Mouse (Mus musculus): ENCODE data around the gene Cdh12. TPM values are rescaled to one million over a fixed set of nuclear protein-coding genes. Genes with fewer than 3 reads are reported as not detected.

Cdh12 gene
- 5.7 and 8.0 TPM in 2 replicates for polyA plus RNA-seq (2015; fragmentation: Nextera tagmentation; extraction: Ambion mirVana)

DNA sequence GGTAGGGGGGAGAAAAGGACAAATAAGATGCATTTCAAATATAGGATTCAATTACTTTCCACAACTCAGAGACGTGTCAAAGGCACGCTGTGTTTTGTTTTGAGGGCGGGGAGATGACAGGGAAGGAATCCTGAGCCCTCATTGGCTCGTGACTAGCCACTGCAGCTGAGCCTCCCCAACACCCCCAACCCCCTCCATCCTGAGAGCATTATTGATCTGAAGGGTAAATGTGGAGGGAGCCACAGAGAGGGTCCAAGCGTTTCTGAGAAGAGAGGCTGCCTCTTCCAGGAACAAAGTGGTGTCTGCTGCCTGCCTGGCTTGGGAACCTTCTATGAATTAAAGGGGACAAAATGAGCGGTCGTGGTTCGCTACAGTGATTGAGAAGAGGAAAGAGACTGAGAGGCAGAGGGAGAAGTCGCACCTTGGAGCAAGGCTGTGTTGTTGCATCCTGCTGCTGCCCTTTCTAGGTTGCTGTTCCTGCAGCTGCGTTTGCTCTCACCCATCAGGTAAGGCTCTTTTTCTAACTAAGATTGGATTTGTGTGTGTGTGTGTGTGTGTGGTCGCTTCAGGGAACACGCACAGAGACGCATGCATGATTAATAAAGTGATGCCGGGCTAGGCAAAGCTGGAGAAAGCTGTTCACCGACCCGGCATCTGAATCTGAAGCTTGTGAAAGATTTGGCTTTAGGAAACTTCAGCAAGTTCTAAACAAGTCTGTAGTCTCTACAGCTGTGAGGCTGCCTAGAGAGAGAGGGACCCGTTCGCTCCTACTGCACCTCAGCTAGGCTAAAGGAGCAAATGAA, at the start of gene Cdh12:
Gene Cdh12, plus strand, starts transcription at position 405 of the 803 bp plus-strand sequence.
- peak within 1 kb of the TSS; percentile 88 for H3K4me2 ChIP-seq (ENCODE audit: low read length)
- no peaks in the 10 kb centered on the region for H3K27me3 ChIP-seq (replicated peaks; ENCODE audit: control insufficient read depth, insufficient read depth, low read length)
- peaks cover 3% of the 10 kb centered on the region; the same call in 1 of the 2 replicates for H3K4me1 ChIP-seq (replicated peaks; ENCODE audit: control insufficient read depth, insufficient read depth, low read length)
- peak within 1 kb of the TSS; percentile 51 for H3K4me3 ChIP-seq (replicated peaks; ENCODE audit: low read length)
- WGBS, result 2% methylated on average over 18 of the region's 18 CpGs
- no peaks in the 10 kb centered on the region for H3K9me3 ChIP-seq (ENCODE audit: control insufficient read depth, low read length)
- H3K36me3 ChIP-seq (ENCODE audit: control insufficient read depth, insufficient read depth), result no peaks in the 10 kb centered on the region
- ATAC-seq, result peak; percentile 92
- H3K27ac ChIP-seq (ENCODE audit: low read length), result no peak within 1 kb of the TSS
- peak within 1 kb of the TSS; percentile 58 for H3K9ac ChIP-seq (replicated peaks; ENCODE audit: low read depth, low read length)

GRCm38 (mm10) chr15:20403596-20403995, 45.5 kb upstream of the Cdh12 start:
- Histone ChIP-seq H3K27me3 (replicated peaks; ENCODE audit: control insufficient read depth, insufficient read depth, low read length) (no peaks in the 10 kb centered on the region), H3K9me3 (ENCODE audit: control insufficient read depth, low read length) (no peaks in the 10 kb centered on the region), H3K27ac (ENCODE audit: low read length) (no peak overlapping the region), H3K4me2 (ENCODE audit: low read length) (no peak overlapping the region), H3K4me3 (replicated peaks; ENCODE audit: low read length) (no peak overlapping the region), H3K36me3 (ENCODE audit: control insufficient read depth, insufficient read depth) (no peaks in the 10 kb centered on the region), H3K9ac (replicated peaks; ENCODE audit: low read depth, low read length) (no peak overlapping the region), H3K4me1 (replicated peaks; ENCODE audit: control insufficient read depth, insufficient read depth, low read length) (no peaks in the 10 kb centered on the region)
- ATAC-seq, result no peak
- WGBS, result 52% methylated on average over 3 of the region's 3 CpGs

DNA sequence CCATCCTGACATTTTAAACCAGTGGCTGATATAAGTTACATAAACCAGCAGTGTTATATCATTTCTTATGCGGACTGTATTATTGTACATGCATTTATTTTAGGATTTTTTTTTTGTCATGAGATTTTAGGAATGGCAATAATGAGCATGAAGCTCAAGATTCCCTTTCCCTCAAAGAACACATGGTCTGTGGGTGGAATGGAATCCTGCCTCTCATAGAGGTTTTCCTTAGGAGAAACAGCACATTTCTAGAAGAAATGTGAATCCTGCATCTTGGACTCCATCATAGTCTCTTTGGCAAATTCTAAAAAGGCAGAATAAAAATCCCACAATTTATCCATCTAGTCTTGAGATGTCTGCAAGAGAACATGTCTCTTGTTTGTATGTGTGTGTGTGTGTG, 35.7 kb upstream of the Cdh12 start:
- Histone ChIP-seq H3K36me3 (ENCODE audit: control insufficient read depth, insufficient read depth) (no peaks in the 10 kb centered on the region), H3K9ac (replicated peaks; ENCODE audit: low read depth, low read length) (no peak overlapping the region), H3K27ac (ENCODE audit: low read length) (no peak overlapping the region), H3K27me3 (replicated peaks; ENCODE audit: control insufficient read depth, insufficient read depth, low read length) (no peaks in the 10 kb centered on the region), H3K4me1 (replicated peaks; ENCODE audit: control insufficient read depth, insufficient read depth, low read length) (no peaks in the 10 kb centered on the region), H3K9me3 (ENCODE audit: control insufficient read depth, low read length) (no peaks in the 10 kb centered on the region), H3K4me2 (ENCODE audit: low read length) (no peak overlapping the region), H3K4me3 (replicated peaks; ENCODE audit: low read length) (no peak overlapping the region)
- ATAC-seq, result no peak
- WGBS, result 100% methylated on average over 1 of the region's 1 CpGs

DNA sequence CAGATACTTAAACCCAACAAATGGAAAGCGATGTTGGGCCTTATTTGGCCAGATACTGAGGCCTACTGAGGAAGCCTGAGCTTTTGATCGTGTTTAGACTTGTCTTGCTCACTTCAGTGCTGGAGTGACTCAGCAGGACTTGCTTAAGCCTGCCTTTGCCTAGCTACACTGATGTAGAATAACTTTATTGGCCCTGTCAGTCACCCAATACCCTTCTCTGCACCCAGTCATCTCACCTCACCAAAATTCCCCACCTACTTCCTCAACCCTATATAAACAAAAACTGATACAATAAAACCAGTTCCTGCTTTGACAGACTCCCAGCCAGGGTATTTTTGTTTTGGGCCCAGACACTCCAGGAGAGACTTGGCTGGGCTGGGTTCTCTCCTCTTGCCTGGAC, 12.7 kb upstream of the Cdh12 start:
- H3K4me1 ChIP-seq (replicated peaks; ENCODE audit: control insufficient read depth, insufficient read depth, low read length), result no peaks in the 10 kb centered on the region
- H3K27me3 ChIP-seq (replicated peaks; ENCODE audit: control insufficient read depth, insufficient read depth, low read length), result no peaks in the 10 kb centered on the region
- H3K36me3 ChIP-seq (ENCODE audit: control insufficient read depth, insufficient read depth), result no peaks in the 10 kb centered on the region
- no peak overlapping the region for H3K4me2 ChIP-seq (ENCODE audit: low read length)
- no peak overlapping the region for H3K4me3 ChIP-seq (replicated peaks; ENCODE audit: low read length)
- no peak overlapping the region for H3K9ac ChIP-seq (replicated peaks; ENCODE audit: low read depth, low read length)
- no peak overlapping the region for H3K27ac ChIP-seq (ENCODE audit: low read length)
- ATAC-seq, result no peak
- WGBS, result 54% methylated on average over 2 of the region's 2 CpGs
- no peaks in the 10 kb centered on the region for H3K9me3 ChIP-seq (ENCODE audit: control insufficient read depth, low read length)

DNA sequence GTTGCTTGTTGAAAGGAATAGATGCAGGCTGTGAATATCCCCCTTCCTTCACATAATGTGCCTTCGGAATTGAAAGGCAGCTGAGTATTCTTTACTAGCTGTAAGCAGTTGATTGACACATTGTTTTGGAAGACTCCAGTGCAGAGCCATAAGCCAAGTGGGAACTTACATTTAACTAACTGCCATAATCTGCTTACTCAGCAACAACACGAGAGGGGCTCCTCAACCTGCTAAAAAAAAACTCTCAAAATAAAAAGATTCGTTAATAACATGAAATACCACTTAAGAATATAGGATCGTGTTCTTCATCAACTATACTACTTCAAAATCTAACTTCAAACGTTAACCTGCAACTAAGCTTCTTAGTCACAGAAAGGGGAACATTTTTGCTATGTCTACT, 1.5 kb downstream of the Cdh12 start:
- WGBS, result 28% methylated on average over 5 of the region's 5 CpGs
- Histone ChIP-seq H3K9ac (replicated peaks; ENCODE audit: low read depth, low read length) (no peak overlapping the region), H3K9me3 (ENCODE audit: control insufficient read depth, low read length) (no peaks in the 10 kb centered on the region), H3K27me3 (replicated peaks; ENCODE audit: control insufficient read depth, insufficient read depth, low read length) (no peaks in the 10 kb centered on the region), H3K36me3 (ENCODE audit: control insufficient read depth, insufficient read depth) (no peaks in the 10 kb centered on the region), H3K4me3 (replicated peaks; ENCODE audit: low read length) (no peak overlapping the region; the same call in 1 of the 2 replicates), H3K27ac (ENCODE audit: low read length) (no peak overlapping the region), H3K4me2 (ENCODE audit: low read length) (0 out of 2 replicates have a peak overlapping the region, but pooled peaks have one; percentile 16), H3K4me1 (replicated peaks; ENCODE audit: control insufficient read depth, insufficient read depth, low read length) (peaks cover 3% of the 10 kb centered on the region; the same call in 1 of the 2 replicates)
- ATAC-seq, result peak; percentile 39; the same call in 1 of the 2 replicates

GRCm38 (mm10) chr15:20458508-20458907, 9.4 kb downstream of the Cdh12 start:
- Histone ChIP-seq H3K27me3 (replicated peaks; ENCODE audit: control insufficient read depth, insufficient read depth, low read length) (no peaks in the 10 kb centered on the region), H3K4me3 (replicated peaks; ENCODE audit: low read length) (no peak overlapping the region), H3K9ac (replicated peaks; ENCODE audit: low read depth, low read length) (no peak overlapping the region), H3K27ac (ENCODE audit: low read length) (no peak overlapping the region), H3K36me3 (ENCODE audit: control insufficient read depth, insufficient read depth) (no peaks in the 10 kb centered on the region), H3K4me2 (ENCODE audit: low read length) (no peak overlapping the region), H3K4me1 (replicated peaks; ENCODE audit: control insufficient read depth, insufficient read depth, low read length) (no peaks in the 10 kb centered on the region), H3K9me3 (ENCODE audit: control insufficient read depth, low read length) (no peaks in the 10 kb centered on the region)
- WGBS, result 7% methylated on average over 3 of the region's 3 CpGs
- no peak for ATAC-seq

GRCm38 (mm10) chr15:20462500-20462899, 13.4 kb downstream of the Cdh12 start:
- H3K27ac ChIP-seq (ENCODE audit: low read length), result no peak overlapping the region
- no peak for ATAC-seq
- H3K4me3 ChIP-seq (replicated peaks; ENCODE audit: low read length), result no peak overlapping the region
- no peaks in the 10 kb centered on the region for H3K4me1 ChIP-seq (replicated peaks; ENCODE audit: control insufficient read depth, insufficient read depth, low read length)
- H3K9ac ChIP-seq (replicated peaks; ENCODE audit: low read depth, low read length), result no peak overlapping the region
- no peaks in the 10 kb centered on the region for H3K36me3 ChIP-seq (ENCODE audit: control insufficient read depth, insufficient read depth)
- no peaks in the 10 kb centered on the region for H3K9me3 ChIP-seq (ENCODE audit: control insufficient read depth, low read length)
- 86% methylated on average over 3 of the region's 3 CpGs for WGBS
- H3K27me3 ChIP-seq (replicated peaks; ENCODE audit: control insufficient read depth, insufficient read depth, low read length), result no peaks in the 10 kb centered on the region
- no peak overlapping the region for H3K4me2 ChIP-seq (ENCODE audit: low read length)

GRCm38 (mm10) chr15:20463601-20464000, 14.5 kb downstream of the Cdh12 start:
- Histone ChIP-seq H3K9me3 (ENCODE audit: control insufficient read depth, low read length) (no peaks in the 10 kb centered on the region), H3K4me1 (replicated peaks; ENCODE audit: control insufficient read depth, insufficient read depth, low read length) (no peaks in the 10 kb centered on the region), H3K27ac (ENCODE audit: low read length) (no peak overlapping the region), H3K4me3 (replicated peaks; ENCODE audit: low read length) (no peak overlapping the region), H3K27me3 (replicated peaks; ENCODE audit: control insufficient read depth, insufficient read depth, low read length) (no peaks in the 10 kb centered on the region), H3K9ac (replicated peaks; ENCODE audit: low read depth, low read length) (no peak overlapping the region), H3K36me3 (ENCODE audit: control insufficient read depth, insufficient read depth) (no peaks in the 10 kb centered on the region), H3K4me2 (ENCODE audit: low read length) (no peak overlapping the region)
- WGBS, result 75% methylated on average over 1 of the region's 1 CpGs
- ATAC-seq, result no peak

- H3K27me3 ChIP-seq (replicated peaks; ENCODE audit: control insufficient read depth, insufficient read depth, low read length), result no peaks in the 10 kb centered on the region
- no peak overlapping the region for H3K27ac ChIP-seq (ENCODE audit: low read length)
- 93% methylated on average over 4 of the region's 4 CpGs for WGBS
- H3K9ac ChIP-seq (replicated peaks; ENCODE audit: low read depth, low read length), result no peak overlapping the region
- H3K4me3 ChIP-seq (replicated peaks; ENCODE audit: low read length), result no peak overlapping the region
- H3K9me3 ChIP-seq (ENCODE audit: control insufficient read depth, low read length), result no peaks in the 10 kb centered on the region
- H3K36me3 ChIP-seq (ENCODE audit: control insufficient read depth, insufficient read depth), result no peaks in the 10 kb centered on the region
- ATAC-seq, result no peak
- H3K4me2 ChIP-seq (ENCODE audit: low read length), result no peak overlapping the region
- no peaks in the 10 kb centered on the region for H3K4me1 ChIP-seq (replicated peaks; ENCODE audit: control insufficient read depth, insufficient read depth, low read length)
Observed at GRCm38 (mm10) chr15:20550979-20551378, 101.9 kb downstream of the Cdh12 start.
